Mouse (Mus musculus) midbrain, postnatal 0 days (tissue): ENCODE data around the gene Ifi27l2a. TPM values are rescaled to one million over a fixed set of nuclear protein-coding genes. Genes with fewer than 3 reads are reported as not detected.

Experiments
- ATAC-seq: fragments of 200-750 bp; cut with Nextera tagmentation; 2 replicates; pipeline ENCODE4 v1.8.0; 2017; ENCODE audit warnings: moderate number of reproducible peaks, mild to moderate bottlenecking, moderate TSS enrichment, moderate library complexity; ENCODE audit not compliant: low FRiP score
- DNase-seq: peaks from one replicate; pipeline ENCODE4 v3.0.0-alpha.2; 2015; ENCODE audit warnings: low spot score
- H3K27ac ChIP-seq: fragments of 300-500 bp; sonication (generic); 2 replicates; pipeline ENCODE4 v1.5.1; 2014; ENCODE audit warnings: low read depth, mild to moderate bottlenecking, low read length, mixed read lengths
- H3K27me3 ChIP-seq: fragments of 300-500 bp; sonication (generic); 2 replicates; pipeline ENCODE4 v1.6.1; 2014; ENCODE audit warnings: low read length, control low read depth, mixed read lengths; ENCODE audit not compliant: insufficient read depth
- H3K36me3 ChIP-seq: fragments of 300-500 bp; sonication (generic); 2 replicates; pipeline ENCODE4 v1.6.1; 2014; ENCODE audit warnings: low read length, control low read depth, mixed read lengths; ENCODE audit not compliant: insufficient read depth
- H3K4me1 ChIP-seq: fragments of 300-500 bp; sonication (generic); 2 replicates; pipeline ENCODE4 v1.6.1; 2014; ENCODE audit warnings: mild to moderate bottlenecking, control low read depth, antibody characterized with exemption, low read length, mixed read lengths; ENCODE audit not compliant: insufficient read depth
- H3K4me2 ChIP-seq: fragments of 300-500 bp; sonication (generic); 2 replicates; pipeline ENCODE4 v1.6.1; 2014; ENCODE audit warnings: low read depth, mild to moderate bottlenecking, low read length, mixed read lengths; ENCODE audit not compliant: poor library complexity, severe bottlenecking
- H3K4me3 ChIP-seq: fragments of 300-500 bp; sonication (generic); 2 replicates; pipeline ENCODE4 v1.5.1; 2014; ENCODE audit warnings: low read depth, mild to moderate bottlenecking, low read length, moderate library complexity
- H3K9ac ChIP-seq: fragments of 300-500 bp; sonication (generic); replicated peaks from 2 replicates; pipeline ENCODE4 v1.6.1; 2014; ENCODE audit warnings: mild to moderate bottlenecking, low read length, moderate library complexity, mixed read lengths; ENCODE audit not compliant: poor library complexity, severe bottlenecking
- H3K9me3 ChIP-seq: fragments of 300-500 bp; sonication (generic); 2 replicates; pipeline ENCODE4 v1.6.1; 2016; ENCODE audit warnings: low read length, control low read depth
- CTCF ChIP-seq: IDR thresholded peaks from 2 replicates; pipeline ENCODE4 v1.5.1; 2016; ENCODE audit warnings: antibody characterized with exemption, mild to moderate bottlenecking
- WGBS: fragments of 180-500 bp; shearing (Covaris S2); extraction: QIAGEN DNeasy Blood & Tissue Kit; methylation state at CpG from one replicate; pipeline ENCODE4 v1.1.7; 2014; 5-methylcytosine and 5-hydroxymethylcytosine counted together
- polyA plus RNA-seq: library from polyadenylated mRNA; unstranded; fragments of >200 nt; fragmentation: Nextera tagmentation; extraction: Ambion mirVana; gene quantifications from 2 replicates; pipeline ENCODE4 v1.2.1, GENCODE M21; 2015
- total RNA-seq: library from RNA; depleted of rRNA; stranded (reverse); fragments of >200 nt; gene quantifications from 2 replicates; pipeline ENCODE4 v1.2.3, GENCODE M21; 2014; rRNA removed

The Ifi27l2a gene
- total and polyA plus RNA-seq, 2 experiments from 2014 or later: 1.7 to 10.3 TPM

GRCm38 (mm10) chr12:103404131-103404530 lies 39.3 kb downstream of the Ifi27l2a start:
- H3K27me3 ChIP-seq: no peaks in the 10 kb centered on the region
- ATAC-seq (no peak), DNase-seq (no peak)
- 88% methylated on average over 18 of the region's 18 CpGs for WGBS
- no peaks in the 10 kb centered on the region for H3K4me1 ChIP-seq
- H3K36me3 ChIP-seq: peaks cover 72% of the 10 kb centered on the region
- no peak for TF ChIP-seq CTCF
- H3K9ac ChIP-seq: no peak overlapping the region
- H3K4me2 ChIP-seq: no peak overlapping the region
- no peak overlapping the region for H3K27ac ChIP-seq
- no peaks in the 10 kb centered on the region for H3K9me3 ChIP-seq
- no peak overlapping the region for H3K4me3 ChIP-seq

GRCm38 (mm10) chr12:103396751-103397150 lies 46.7 kb downstream of the Ifi27l2a start:
- no peaks in the 10 kb centered on the region for H3K27me3 ChIP-seq
- H3K4me3 ChIP-seq: no peak overlapping the region
- peaks cover 11% of the 10 kb centered on the region for H3K36me3 ChIP-seq
- no peaks in the 10 kb centered on the region for H3K9me3 ChIP-seq
- no peak overlapping the region for H3K4me2 ChIP-seq
- no peak for ATAC-seq
- 81% methylated on average over 7 of the region's 7 CpGs for WGBS
- no peaks in the 10 kb centered on the region; the same call in 1 of the 2 replicates for H3K4me1 ChIP-seq
- no peak for DNase-seq
- no peak for TF ChIP-seq CTCF
- H3K27ac ChIP-seq: no peak overlapping the region
- H3K9ac ChIP-seq: no peak overlapping the region

- ATAC-seq (no peak), DNase-seq (no peak)
- Histone ChIP-seq H3K9ac (no peak overlapping the region), H3K9me3 (no peaks in the 10 kb centered on the region), H3K4me1 (no peaks in the 10 kb centered on the region; the same call in 1 of the 2 replicates), H3K27ac (no peak overlapping the region), H3K27me3 (no peaks in the 10 kb centered on the region), H3K4me2 (no peak overlapping the region), H3K36me3 (peaks cover 6% of the 10 kb centered on the region), H3K4me3 (no peak overlapping the region)
- TF ChIP-seq CTCF: no peak
- 78% methylated on average over 12 of the region's 12 CpGs for WGBS
These were observed 47.8 kb downstream of the Ifi27l2a start for GRCm38 (mm10) chr12:103395486-103396275.

DNA sequence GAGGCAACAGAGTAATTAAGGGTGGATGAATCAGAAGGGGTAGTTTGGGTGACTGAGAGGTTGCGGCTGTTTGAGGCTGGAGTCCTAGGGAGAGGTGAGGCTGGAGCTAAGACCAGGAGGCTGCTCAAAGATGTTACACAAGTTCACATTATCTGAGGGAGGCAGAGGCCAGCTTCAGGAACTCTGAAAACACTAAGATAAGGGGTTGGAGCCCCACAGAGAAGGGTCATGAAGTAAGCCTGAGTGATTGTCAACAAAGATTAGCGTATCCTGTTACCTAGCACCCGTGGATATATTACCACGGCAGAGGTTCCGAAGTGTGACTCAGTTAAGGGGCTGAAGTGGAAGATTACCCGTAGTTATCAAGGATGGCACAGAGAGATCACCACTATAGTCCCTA lies 50.0 kb downstream of the Ifi27l2a start:
- DNase-seq (no peak), ATAC-seq (no peak)
- Histone ChIP-seq H3K9ac (no peak overlapping the region), H3K9me3 (no peaks in the 10 kb centered on the region), H3K36me3 (0 out of 2 replicates have a peak, but pooled peaks cover 2% of the 10 kb centered on the region), H3K27ac (no peak overlapping the region), H3K27me3 (no peaks in the 10 kb centered on the region), H3K4me2 (no peak overlapping the region), H3K4me1 (peaks cover 9% of the 10 kb centered on the region; the same call in 1 of the 2 replicates), H3K4me3 (no peak overlapping the region)
- TF ChIP-seq CTCF: no peak
- 35% methylated on average over 6 of the region's 6 CpGs for WGBS

Other genes starting within 250 kb of the Ifi27l2a start
- gene Prima1, start 201.5 kb downstream of the Ifi27l2a start, total RNA-seq: 0.44 and 2.3 TPM in 2 replicates
- gene Prima1, start 201.5 kb downstream of the Ifi27l2a start, polyA plus RNA-seq: 0.46 and 1.2 TPM in 2 replicates
- 11.2 and 14.9 TPM in 2 replicates for gene Fam181a, start 132.7 kb downstream of the Ifi27l2a start, total RNA-seq
- 8.9 and 11.2 TPM in 2 replicates for gene Fam181a, start 132.7 kb downstream of the Ifi27l2a start, polyA plus RNA-seq
- gene Asb2, start 87.7 kb downstream of the Ifi27l2a start, total RNA-seq: 0.93 and 4.4 TPM in 2 replicates
- 1.5 and 1.9 TPM in 2 replicates for gene Asb2, start 87.7 kb downstream of the Ifi27l2a start, polyA plus RNA-seq
- gene Otub2, start 55.0 kb downstream of the Ifi27l2a start, total RNA-seq: 27.2 and 29.6 TPM in 2 replicates
- 20.6 and 21.0 TPM in 2 replicates for gene Otub2, start 55.0 kb downstream of the Ifi27l2a start, polyA plus RNA-seq
- gene 9330161L09Rik, start 35.9 kb downstream of the Ifi27l2a start, total RNA-seq: 9.6 and 9.7 TPM in 2 replicates
- 1.1 and 1.5 TPM in 2 replicates for gene 9330161L09Rik, start 35.9 kb downstream of the Ifi27l2a start, polyA plus RNA-seq
- gene Ddx24, start 17.9 kb downstream of the Ifi27l2a start, total RNA-seq: 140 and 153 TPM in 2 replicates
- gene Ddx24, start 17.9 kb downstream of the Ifi27l2a start, polyA plus RNA-seq: 209 and 245 TPM in 2 replicates
- gene Ifi27, start 9.5 kb downstream of the Ifi27l2a start, total RNA-seq: 16.2 and 24.4 TPM in 2 replicates
- gene Ifi27, start 9.5 kb downstream of the Ifi27l2a start, polyA plus RNA-seq: 23.3 and 26.2 TPM in 2 replicates
- gene Ifi27l2b, start 13.5 kb upstream of the Ifi27l2a start, total RNA-seq: not detected in 2 replicates
- gene Ifi27l2b, start 13.5 kb upstream of the Ifi27l2a start, polyA plus RNA-seq: not detected in 2 replicates
- gene Ppp4r4, start 88.6 kb upstream of the Ifi27l2a start, total RNA-seq: 8.4 and 12.6 TPM in 2 replicates
- gene Ppp4r4, start 88.6 kb upstream of the Ifi27l2a start, polyA plus RNA-seq: 3.2 and 3.3 TPM in 2 replicates
- not detected in 2 replicates for gene Serpina10, start 187.8 kb upstream of the Ifi27l2a start, total RNA-seq
- gene Serpina10, start 187.8 kb upstream of the Ifi27l2a start, polyA plus RNA-seq: 0.04 TPM in 1 of 2 replicates, not detected in the other
- gene Serpina6, start 213.5 kb upstream of the Ifi27l2a start, total RNA-seq: not detected in 2 replicates
- gene Serpina6, start 213.5 kb upstream of the Ifi27l2a start, polyA plus RNA-seq: not detected in 2 replicates
- gene Serpina16, start 232.5 kb upstream of the Ifi27l2a start, total RNA-seq: not detected in 2 replicates
- gene Serpina16, start 232.5 kb upstream of the Ifi27l2a start, polyA plus RNA-seq: not detected in 2 replicates